Mouse (Mus musculus): ENCODE measurements around the gene Cib4. TPM values are rescaled to one million over a fixed set of nuclear protein-coding genes. Genes with fewer than 3 reads are reported as not detected.

The Cib4 gene
- polyA plus RNA-seq, 1 experiment from 2014 or later, result not detected

DNA sequence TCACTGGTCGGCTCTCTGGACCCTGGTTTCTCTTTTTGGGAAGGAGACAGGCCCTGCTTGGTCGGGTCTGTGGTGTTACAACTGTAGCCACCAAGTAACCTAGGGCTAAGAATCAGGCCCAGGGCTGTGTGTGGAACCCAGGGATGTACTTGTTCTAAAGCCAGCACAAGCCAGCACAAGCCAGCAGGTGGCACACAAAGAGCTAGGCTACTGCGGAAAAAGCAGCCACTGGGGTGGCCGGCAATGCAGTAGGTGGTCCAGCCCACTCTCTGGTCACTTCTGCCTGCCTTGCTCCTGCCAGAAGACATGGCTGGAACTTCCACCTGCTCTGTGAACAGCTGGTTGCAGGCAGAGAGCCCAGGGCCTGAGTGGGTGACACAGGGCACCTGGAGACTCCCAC is 85.5 kb downstream of the Cib4 start:
- Histone ChIP-seq H3K9ac (ENCODE audit: low read length) (no peak overlapping the region), H3K4me2 (no peak overlapping the region), H3K4me1 (ENCODE audit: control insufficient read depth, insufficient read depth, low read length) (no peaks in the 10 kb centered on the region), H3K36me3 (ENCODE audit: control insufficient read depth, insufficient read depth, low read length) (no peaks in the 10 kb centered on the region), H3K27ac (ENCODE audit: low read depth, low read length) (no peak overlapping the region), H3K4me3 (ENCODE audit: low read depth, low read length) (no peak overlapping the region), H3K9me3 (ENCODE audit: control insufficient read depth, low read length) (no peaks in the 10 kb centered on the region), H3K27me3 (ENCODE audit: control insufficient read depth, insufficient read depth, low read length) (no peaks in the 10 kb centered on the region)
- WGBS, result 43% methylated on average over 4 of the region's 4 CpGs
- no peak for DNase-seq (ENCODE audit: low spot score, missing footprints)
- ATAC-seq (ENCODE audit: low FRiP score), result no peak

DNA sequence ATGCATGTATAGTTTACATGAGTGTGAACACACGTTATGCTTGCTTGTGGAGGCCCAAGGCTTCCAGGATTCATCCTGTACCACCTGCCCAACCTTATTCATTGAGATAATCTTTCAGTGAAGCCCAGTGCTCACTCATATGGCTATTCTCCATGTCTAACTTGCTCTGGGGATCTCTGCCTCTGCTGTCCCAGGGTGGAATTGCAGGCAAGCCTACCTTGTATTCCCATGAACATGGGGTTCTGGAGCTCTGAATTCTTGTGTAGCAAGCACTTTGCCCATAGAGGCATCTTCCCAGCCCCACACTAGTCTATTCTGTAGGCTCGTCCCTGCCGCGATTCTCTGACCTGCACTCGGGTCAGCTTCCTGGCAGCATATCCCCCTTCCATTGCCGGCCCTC is 89.6 kb downstream of the Cib4 start:
- H3K4me1 ChIP-seq (ENCODE audit: control insufficient read depth, insufficient read depth, low read length), result no peaks in the 10 kb centered on the region
- 64% methylated on average over 6 of the region's 6 CpGs for WGBS
- H3K4me3 ChIP-seq (ENCODE audit: low read depth, low read length), result no peak overlapping the region
- no peaks in the 10 kb centered on the region for H3K36me3 ChIP-seq (ENCODE audit: control insufficient read depth, insufficient read depth, low read length)
- no peak overlapping the region for H3K4me2 ChIP-seq
- ATAC-seq (ENCODE audit: low FRiP score), result no peak
- H3K27ac ChIP-seq (ENCODE audit: low read depth, low read length), result no peak overlapping the region
- no peak for DNase-seq (ENCODE audit: low spot score, missing footprints)
- H3K9ac ChIP-seq (ENCODE audit: low read length), result no peak overlapping the region
- H3K27me3 ChIP-seq (ENCODE audit: control insufficient read depth, insufficient read depth, low read length), result no peaks in the 10 kb centered on the region
- no peaks in the 10 kb centered on the region for H3K9me3 ChIP-seq (ENCODE audit: control insufficient read depth, low read length)

GRCm38 (mm10) chr5:30444327-30444895 is 101.2 kb downstream of the Cib4 start:
- 85% methylated on average over 13 of the region's 13 CpGs for WGBS
- no peak overlapping the region for H3K27ac ChIP-seq (ENCODE audit: low read depth, low read length)
- H3K9ac ChIP-seq (ENCODE audit: low read length), result no peak overlapping the region
- no peaks in the 10 kb centered on the region for H3K9me3 ChIP-seq (ENCODE audit: control insufficient read depth, low read length)
- no peak overlapping the region for H3K4me3 ChIP-seq (ENCODE audit: low read depth, low read length)
- no peaks in the 10 kb centered on the region for H3K36me3 ChIP-seq (ENCODE audit: control insufficient read depth, insufficient read depth, low read length)
- no peak for DNase-seq (ENCODE audit: low spot score, missing footprints)
- no peaks in the 10 kb centered on the region for H3K27me3 ChIP-seq (ENCODE audit: control insufficient read depth, insufficient read depth, low read length)
- no peak overlapping the region for H3K4me2 ChIP-seq
- no peak for ATAC-seq (ENCODE audit: low FRiP score)
- H3K4me1 ChIP-seq (ENCODE audit: control insufficient read depth, insufficient read depth, low read length), result no peaks in the 10 kb centered on the region

GRCm38 (mm10) chr5:30442196-30442595 is 103.4 kb downstream of the Cib4 start:
- Histone ChIP-seq H3K27ac (ENCODE audit: low read depth, low read length) (no peak overlapping the region), H3K27me3 (ENCODE audit: control insufficient read depth, insufficient read depth, low read length) (no peaks in the 10 kb centered on the region), H3K4me3 (ENCODE audit: low read depth, low read length) (no peak overlapping the region), H3K36me3 (ENCODE audit: control insufficient read depth, insufficient read depth, low read length) (no peaks in the 10 kb centered on the region), H3K9ac (ENCODE audit: low read length) (no peak overlapping the region), H3K9me3 (ENCODE audit: control insufficient read depth, low read length) (no peaks in the 10 kb centered on the region), H3K4me2 (no peak overlapping the region), H3K4me1 (ENCODE audit: control insufficient read depth, insufficient read depth, low read length) (no peaks in the 10 kb centered on the region)
- WGBS, result 72% methylated on average over 5 of the region's 5 CpGs
- ATAC-seq (ENCODE audit: low FRiP score), result no peak
- no peak for DNase-seq (ENCODE audit: low spot score, missing footprints)

DNA sequence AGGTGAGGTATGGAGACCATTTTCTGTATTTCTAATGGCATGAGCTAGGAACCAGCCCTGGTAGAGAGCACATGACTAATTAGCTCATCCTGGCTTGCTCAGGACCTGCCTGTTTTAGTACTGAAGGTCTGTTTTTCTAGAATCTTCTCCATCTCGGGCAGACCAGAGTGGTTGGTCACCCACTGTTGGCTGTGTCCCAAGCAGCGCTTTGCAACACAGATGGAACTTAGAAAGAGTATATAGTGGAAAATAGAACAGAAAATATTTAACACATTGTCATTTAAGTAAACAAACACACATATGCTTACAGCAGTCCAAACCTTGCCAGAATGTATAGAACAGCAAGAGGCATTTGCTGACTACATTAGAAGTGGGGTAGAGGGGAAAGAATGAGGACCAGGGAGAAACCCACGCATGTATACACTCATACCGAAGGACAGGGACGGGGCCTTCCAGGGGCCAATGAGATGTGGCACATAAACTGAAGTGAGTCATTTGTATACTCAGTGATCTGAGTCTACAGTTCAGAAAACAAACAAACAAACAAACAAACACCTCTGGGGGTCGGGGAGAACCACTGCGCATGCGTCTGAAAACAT is 105.2 kb downstream of the Cib4 start:
- Histone ChIP-seq H3K27me3 (ENCODE audit: control insufficient read depth, insufficient read depth, low read length) (no peaks in the 10 kb centered on the region), H3K4me2 (no peak overlapping the region), H3K27ac (ENCODE audit: low read depth, low read length) (no peak overlapping the region), H3K36me3 (ENCODE audit: control insufficient read depth, insufficient read depth, low read length) (no peaks in the 10 kb centered on the region), H3K4me1 (ENCODE audit: control insufficient read depth, insufficient read depth, low read length) (no peaks in the 10 kb centered on the region), H3K4me3 (ENCODE audit: low read depth, low read length) (no peak overlapping the region), H3K9ac (ENCODE audit: low read length) (no peak overlapping the region), H3K9me3 (ENCODE audit: control insufficient read depth, low read length) (no peaks in the 10 kb centered on the region)
- DNase-seq (ENCODE audit: low spot score, missing footprints), result no peak
- no peak for ATAC-seq (ENCODE audit: low FRiP score)
- 90% methylated on average over 8 of the region's 8 CpGs for WGBS

DNA sequence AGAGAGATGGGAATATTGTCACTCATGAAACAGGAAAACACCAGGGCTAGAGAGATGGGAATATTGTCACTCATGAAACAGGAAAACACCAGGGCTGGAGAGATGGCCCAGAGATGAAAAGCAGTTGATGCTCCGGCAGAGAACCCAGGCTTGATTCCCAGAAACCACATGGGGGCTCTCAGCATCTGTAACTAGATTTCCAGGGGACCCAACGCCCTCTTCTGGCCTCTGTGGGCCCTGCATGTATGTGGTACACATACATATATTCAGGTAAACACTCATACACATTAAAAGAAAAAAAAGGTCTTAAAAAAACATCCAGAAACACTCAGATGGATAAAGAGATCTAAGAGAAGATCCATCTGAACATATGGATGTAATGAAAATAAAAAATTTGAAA is 106.7 kb downstream of the Cib4 start:
- WGBS, result 40% methylated on average over 2 of the region's 2 CpGs
- H3K4me3 ChIP-seq (ENCODE audit: low read depth, low read length), result no peak overlapping the region
- ATAC-seq (ENCODE audit: low FRiP score) (no peak), DNase-seq (ENCODE audit: low spot score, missing footprints) (no peak)
- no peak overlapping the region for H3K4me2 ChIP-seq
- no peaks in the 10 kb centered on the region for H3K36me3 ChIP-seq (ENCODE audit: control insufficient read depth, insufficient read depth, low read length)
- no peaks in the 10 kb centered on the region for H3K27me3 ChIP-seq (ENCODE audit: control insufficient read depth, insufficient read depth, low read length)
- no peak overlapping the region for H3K27ac ChIP-seq (ENCODE audit: low read depth, low read length)
- H3K4me1 ChIP-seq (ENCODE audit: control insufficient read depth, insufficient read depth, low read length), result no peaks in the 10 kb centered on the region
- no peak overlapping the region for H3K9ac ChIP-seq (ENCODE audit: low read length)
- H3K9me3 ChIP-seq (ENCODE audit: control insufficient read depth, low read length), result no peaks in the 10 kb centered on the region

Other genes with a start within 250 kb of the Cib4 start
- 0.25 and 0.59 TPM in 2 replicates for gene Otof, start 83.9 kb downstream of the Cib4 start, polyA plus RNA-seq (2014; fragmentation: Nextera tagmentation; extraction: Ambion mirVana)
- gene 1700001C02Rik, start 79.8 kb downstream of the Cib4 start, polyA plus RNA-seq (2014; fragmentation: Nextera tagmentation; extraction: Ambion mirVana), result not detected in 2 replicates
- 0.27 and 0.50 TPM in 2 replicates for gene Kcnk3, start 42.3 kb upstream of the Cib4 start, polyA plus RNA-seq (2014; fragmentation: Nextera tagmentation; extraction: Ambion mirVana)
- 22.6 and 28.4 TPM in 2 replicates for gene Slc35f6, start 102.1 kb upstream of the Cib4 start, polyA plus RNA-seq (2014; fragmentation: Nextera tagmentation; extraction: Ambion mirVana)
- 398 and 399 TPM in 2 replicates for gene Cenpa, start 120.9 kb upstream of the Cib4 start, polyA plus RNA-seq (2014; fragmentation: Nextera tagmentation; extraction: Ambion mirVana)
- 81.4 and 89.1 TPM in 2 replicates for gene Dpysl5, start 165.7 kb upstream of the Cib4 start, polyA plus RNA-seq (2014; fragmentation: Nextera tagmentation; extraction: Ambion mirVana)